Mouse (Mus musculus) cortical plate, adult 2 months (tissue): ENCODE results near the gene Boll. TPM values are rescaled to one million over a fixed set of nuclear protein-coding genes. Genes with fewer than 3 reads are reported as not detected.

Experiments used
- H3K27ac ChIP-seq: fragments of 200-500 bp; 2 replicates; pipeline ENCODE4 v1.5.1; 2012; ENCODE audit warnings: low read length, control low read depth, inconsistent platforms; ENCODE audit not compliant: insufficient read depth
- H3K4me1 ChIP-seq: fragments of 200-500 bp; 2 replicates; pipeline ENCODE4 v1.6.1; 2011; ENCODE audit warnings: low read length; ENCODE audit not compliant: control insufficient read depth, insufficient read depth
- H3K4me3 ChIP-seq: fragments of 200-500 bp; 2 replicates; pipeline ENCODE4 v1.5.1; 2011; ENCODE audit warnings: mild to moderate bottlenecking, low read length, control low read depth; ENCODE audit not compliant: insufficient read depth
- CTCF ChIP-seq: fragments of 200-500 bp; IDR thresholded peaks from 2 replicates; pipeline ENCODE4 v1.5.1; 2011; ENCODE audit warnings: mild to moderate bottlenecking, control low read depth, low read length; ENCODE audit not compliant: insufficient read depth; ENCODE audit errors: extremely low read depth
- POLR2A ChIP-seq: fragments of 200-500 bp; IDR thresholded peaks from 2 replicates; pipeline ENCODE4 v1.6.1; 2011; ENCODE audit warnings: mild to moderate bottlenecking, low read length, control low read depth; ENCODE audit not compliant: insufficient read depth; ENCODE audit errors: extremely low read depth
- polyA plus RNA-seq: library from polyadenylated mRNA; depleted of rRNA; stranded (reverse); fragments of >200 nt; gene quantifications from 2 replicates; pipeline ENCODE4 v1.2.3, GENCODE M21; 2012; rRNA removed

Boll gene
- not detected in 2 replicates for polyA plus RNA-seq

GRCm38 (mm10) chr1:55363044-55363565 lies at the start of gene Boll:
TSS of gene Boll (minus strand) at chr1:55363469.
- TF ChIP-seq POLR2A (no peak), CTCF (0 out of 2 replicates have a peak, but pooled peaks have one; percentile 4)
- Histone ChIP-seq H3K27ac (no peak within 1 kb of the TSS), H3K4me3 (peak within 1 kb of the TSS; percentile 24), H3K4me1 (no peaks in the 10 kb centered on the region)

- H3K27ac ChIP-seq = no peak overlapping the region
- no peak overlapping the region for H3K4me3 ChIP-seq
- no peak for TF ChIP-seq CTCF
- no peak for TF ChIP-seq POLR2A
- no peaks in the 10 kb centered on the region for H3K4me1 ChIP-seq
Measured at GRCm38 (mm10) chr1:55412569-55412968, 49.3 kb upstream of the Boll start.

- TF ChIP-seq POLR2A (no peak), CTCF (no peak)
- no peak overlapping the region for H3K4me3 ChIP-seq
- no peak overlapping the region for H3K27ac ChIP-seq
- H3K4me1 ChIP-seq = no peaks in the 10 kb centered on the region
Measured at GRCm38 (mm10) chr1:55411079-55411478, 47.8 kb upstream of the Boll start.

GRCm38 (mm10) chr1:55410670-55411069 lies 47.4 kb upstream of the Boll start:
- TF ChIP-seq POLR2A (no peak), CTCF (no peak)
- H3K27ac ChIP-seq = no peak overlapping the region
- no peaks in the 10 kb centered on the region for H3K4me1 ChIP-seq
- no peak overlapping the region for H3K4me3 ChIP-seq

- TF ChIP-seq POLR2A (no peak), CTCF (no peak)
- Histone ChIP-seq H3K4me1 (no peaks in the 10 kb centered on the region; the same call in 1 of the 2 replicates), H3K27ac (peak overlapping the region; percentile 73), H3K4me3 (peak overlapping the region; percentile 58)
Measured at GRCm38 (mm10) chr1:55406531-55407375, 43.5 kb upstream of the Boll start.

GRCm38 (mm10) chr1:55406023-55406413 lies 42.7 kb upstream of the Boll start:
- TF ChIP-seq CTCF (no peak), POLR2A (no peak)
- Histone ChIP-seq H3K4me3 (peak overlapping the region; percentile 58), H3K27ac (peak overlapping the region; percentile 73), H3K4me1 (no peaks in the 10 kb centered on the region; the same call in 1 of the 2 replicates)

- no peak for TF ChIP-seq CTCF
- peak; percentile 57; the same call in 1 of the 2 replicates for TF ChIP-seq POLR2A
- Histone ChIP-seq H3K27ac (peak within 1 kb of the TSS; percentile 73), H3K4me1 (no peaks in the 10 kb centered on the region; the same call in 1 of the 2 replicates), H3K4me3 (peak within 1 kb of the TSS; percentile 58)
Measured at GRCm38 (mm10) chr1:55405272-55406022, 42.2 kb upstream of the Boll start, which contains the start of gene Plcl1. TSS of gene Plcl1 (plus strand) at chr1:55405921.

GRCm38 (mm10) chr1:55404439-55404838 lies 41.2 kb upstream of the Boll start:
- Histone ChIP-seq H3K4me3 (no peak overlapping the region), H3K27ac (no peak overlapping the region), H3K4me1 (no peaks in the 10 kb centered on the region; the same call in 1 of the 2 replicates)
- TF ChIP-seq POLR2A (no peak), CTCF (peak; percentile 67; the same call in 1 of the 2 replicates)

- H3K4me3 ChIP-seq = no peak overlapping the region
- no peak overlapping the region for H3K27ac ChIP-seq
- H3K4me1 ChIP-seq = no peaks in the 10 kb centered on the region; the same call in 1 of the 2 replicates
- TF ChIP-seq POLR2A (no peak), CTCF (no peak)
Measured at GRCm38 (mm10) chr1:55399891-55400290, 36.6 kb upstream of the Boll start.
